Mouse (Mus musculus) stomach, postnatal 0 days (tissue): ENCODE results near the gene Trim71.

Experiments
- CTCF ChIP-seq: IDR thresholded peaks from 2 replicates; pipeline ENCODE4 v1.5.1; 2016; ENCODE audit warnings: antibody characterized with exemption, low read depth, mild to moderate bottlenecking, moderate library complexity
- EP300 ChIP-seq: optimal IDR thresholded peaks from 2 replicates; pipeline ENCODE3; 2016; ENCODE audit warnings: antibody characterized with exemption

DNA sequence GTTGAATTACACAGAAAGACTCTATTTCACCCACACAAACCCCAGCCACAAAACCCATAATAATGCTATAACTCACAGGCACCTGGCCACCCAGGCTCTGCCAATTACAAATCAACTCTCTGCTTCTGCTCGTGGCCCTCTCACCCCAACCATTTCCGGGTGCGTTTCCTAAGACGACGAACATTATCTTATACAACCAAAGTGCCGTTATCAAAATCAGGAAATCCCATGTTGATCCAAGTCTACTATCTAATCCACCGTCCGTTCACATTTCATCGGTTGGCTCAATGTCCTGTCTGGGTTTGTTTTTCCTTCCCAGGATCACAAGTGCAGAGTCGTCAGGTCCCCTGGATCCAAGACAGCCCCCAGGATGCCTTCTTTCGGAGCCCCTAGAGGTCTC, 14.5 kb upstream of the Trim71 start:
- TF ChIP-seq EP300 (no peak), CTCF (no peak)
